Mouse (Mus musculus): Measurements from ENCODE around the gene Clca1. TPM values are rescaled to one million over a fixed set of nuclear protein-coding genes. Genes with fewer than 3 reads are reported as not detected.

Gene Clca1
- polyA plus RNA-seq (2017; shearing (Covaris generic)) = 1 to 10 TPM in 1 of 2 experiments, not detected in 1; 1.1 TPM

DNA sequence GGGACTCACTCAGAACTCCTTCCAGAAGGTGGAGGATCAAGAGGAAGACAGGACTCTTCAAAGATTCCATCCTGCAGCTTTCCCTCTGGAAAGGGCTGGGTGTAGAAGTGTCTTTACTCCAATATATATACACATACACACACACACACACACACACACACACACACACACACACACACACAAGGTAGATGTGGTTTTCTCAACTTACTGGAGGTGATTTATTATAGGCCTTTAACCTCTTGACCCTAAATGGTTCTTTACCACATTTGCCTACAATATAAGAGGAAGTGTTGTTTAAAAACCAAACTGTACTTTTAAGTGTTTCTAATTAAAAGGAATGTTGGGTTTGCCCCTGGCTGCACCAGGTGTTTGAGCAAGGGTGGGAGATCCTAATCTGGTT is at the start of gene Clca1:
Gene Clca1, minus strand, starts transcription at position 101 of the 400 bp plus-strand sequence.

DNA sequence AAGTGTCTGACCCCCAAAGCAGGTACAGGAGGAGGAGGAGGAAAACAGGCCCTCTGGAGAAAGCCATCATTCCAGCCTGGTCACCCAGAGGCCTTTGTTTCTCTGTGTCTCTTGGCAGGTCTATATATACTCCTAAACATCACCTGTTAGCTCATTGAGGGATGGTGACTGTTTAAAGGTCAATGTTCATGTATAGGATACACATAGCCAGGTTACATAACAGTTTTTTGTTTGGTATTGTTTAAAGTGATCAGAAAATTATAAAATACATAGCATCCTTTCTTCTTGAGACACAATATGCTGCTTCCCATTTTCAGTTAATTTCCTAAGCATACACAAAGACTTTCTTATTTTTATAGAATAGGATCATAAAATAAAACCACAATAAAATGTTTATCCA is 57.6 kb downstream of the Clca1 start, which contains the start of gene Clca4a:
Gene Clca4a, minus strand, starts transcription at position 101 of the 400 bp plus-strand sequence.

Other genes with a start within 250 kb of the Clca1 start
- gene Clca3a2, start 213.3 kb downstream of the Clca1 start, polyA plus RNA-seq (2017; shearing (Covaris generic)) = under 1 TPM in 1 of 2 experiments, not detected in 1; 0.15 TPM
- not detected for gene Clca3b, start 183.4 kb downstream of the Clca1 start, polyA plus RNA-seq (2017; shearing (Covaris generic))
- under 1 TPM in 1 of 2 experiments, not detected in 1; 0.09 TPM for gene Clca4b, start 100.2 kb downstream of the Clca1 start, polyA plus RNA-seq (2017; shearing (Covaris generic))
- not detected for gene Clca4a, start 57.7 kb downstream of the Clca1 start, polyA plus RNA-seq (2017; shearing (Covaris generic))
- gene Clca2, start 66.7 kb upstream of the Clca1 start, polyA plus RNA-seq (2017; shearing (Covaris generic)) = not detected
- 1 to 10 TPM; 3.2 to 5.8 TPM for gene Odf2l, start 85.8 kb upstream of the Clca1 start, polyA plus RNA-seq (2017; shearing (Covaris generic))

Measured in activated CD4-positive, CD25-positive, alpha-beta regulatory T cell (primary cell).